In genomic region chr15:98089421-98090183, GRCm38 (mm10) we compare ENCODE assay signal across 8 mouse cellular contexts. TPM values are rescaled to one million over a fixed set of nuclear protein-coding genes. Genes with fewer than 3 reads are reported as not detected.
DNase-seq lines count a peak whose midpoint lies in the region; ATAC-seq lines count a peak whose summit lies in the region.
"Had no signal": no experiment of that assay in that cellular context is flagged by ENCODE, and none has a peak within 500 bp of the region (broad histone marks: within the 10 kb centered on the region; RNA-seq: fewer than 3 reads in every experiment).

No protein-coding gene starts in this region.

- peaks cover 33% of the 10 kb centered on the region for H3K36me3 ChIP-seq in kidney, embryonic 15.5 days
- peaks cover 21% of the 10 kb centered on the region for H3K36me3 ChIP-seq in forebrain, embryonic 12.5 days (replicated peaks)

- H3K9me3 ChIP-seq in kidney, embryonic 15.5 days (replicated peaks), result no peaks in the 10 kb centered on the region
- H3K9me3 ChIP-seq in forebrain, embryonic 12.5 days, result no peaks in the 10 kb centered on the region
- H3K9me3 ChIP-seq: liver, embryonic 15.5 days had no signal

- no peak for ATAC-seq in kidney, embryonic 15.5 days (replicated peaks; ENCODE audit: low FRiP score)
- ATAC-seq in CD4-positive, CD25-positive, alpha-beta regulatory T cell, adult 4 months, result peak; percentile 83
- ATAC-seq in forebrain, embryonic 12.5 days (ENCODE audit: low FRiP score), result no peak

- H3K27me3 ChIP-seq in kidney, embryonic 15.5 days, result no peaks in the 10 kb centered on the region
- no peaks in the 10 kb centered on the region for H3K27me3 ChIP-seq in forebrain, embryonic 12.5 days
- H3K27me3 ChIP-seq: liver, embryonic 15.5 days had no signal

- H3K9ac ChIP-seq in kidney, embryonic 15.5 days, result no peak overlapping the region
- H3K9ac ChIP-seq in forebrain, embryonic 12.5 days, result no peak overlapping the region
- H3K9ac ChIP-seq: liver, embryonic 15.5 days had no signal

- no peak overlapping the region for H3K4me3 ChIP-seq in kidney, embryonic 15.5 days (replicated peaks)
- H3K4me3 ChIP-seq in forebrain, embryonic 12.5 days (replicated peaks), result no peak overlapping the region
- H3K4me3 ChIP-seq: liver, embryonic 15.5 days had no signal

- peaks cover 16% of the 10 kb centered on the region for H3K4me1 ChIP-seq in kidney, embryonic 15.5 days
- peaks cover 19% of the 10 kb centered on the region for H3K4me1 ChIP-seq in forebrain, embryonic 12.5 days

- intact Hi-C loops in heart, postnatal 14 days (cut with DNase I), result loop anchor here (2.0 to 10.0 kb wide), 3 partner anchors 63 to 425 kb away; no protein-coding TSS in a partner anchor

- H3K27ac ChIP-seq in kidney, embryonic 15.5 days, result no peak overlapping the region
- no peak overlapping the region for H3K27ac ChIP-seq in forebrain, embryonic 12.5 days
- H3K27ac ChIP-seq: liver, embryonic 15.5 days had no signal

- 76% methylated on average over 9 of the region's 9 CpGs for WGBS in kidney, embryonic 15.5 days
- 79% methylated on average over 9 of the region's 9 CpGs for WGBS in forebrain, embryonic 12.5 days

- no peak overlapping the region for H3K4me2 ChIP-seq in kidney, embryonic 15.5 days
- H3K4me2 ChIP-seq in forebrain, embryonic 12.5 days, result no peak overlapping the region
- H3K4me2 ChIP-seq: liver, embryonic 15.5 days had no signal

- peak; percentile 27 for DNase-seq in kidney, adult 18-20 months
- DNase-seq in ZHBTc4 (ENCODE audit: low read depth, low spot score), result peak; percentile 38
- peak; percentile 37 to 69 for DNase-seq in heart, postnatal 14 days
- peak; percentile 41 to 65 for DNase-seq in natural killer cell, adult 2 months (ENCODE audit: low spot score in 2 of 2)

RNA-seq across cellular contexts. Expression of gene Pfkm, which starts 2.8 kb away (rescaled TPM):
- 38.7 and 44.6 TPM in 2 replicates for polyA plus RNA-seq in kidney, embryonic 15.5 days (2015; fragmentation: Nextera tagmentation; extraction: Ambion mirVana)
- 10 to 100 TPM in 1 of 2 experiments, 1 to 10 TPM in 1; 4.8 to 13.4 TPM for polyA plus RNA-seq in CD4-positive, CD25-positive, alpha-beta regulatory T cell, adult 4 months (2017; shearing (Covaris generic))
- 100 to 1,000 TPM; 739 to 748 TPM for total RNA-seq in heart, postnatal 14 days (2021)
- 52.5 and 56.6 TPM in 2 replicates for polyA plus RNA-seq in forebrain, embryonic 12.5 days (2016; fragmentation: Nextera tagmentation; extraction: Ambion mirVana)

RNA-seq across cellular contexts. Expression of gene Senp1, which starts 3.9 kb away (rescaled TPM):
- 34.0 and 34.3 TPM in 2 replicates for polyA plus RNA-seq in kidney, embryonic 15.5 days (2015; fragmentation: Nextera tagmentation; extraction: Ambion mirVana)
- 10 to 100 TPM; 33.4 to 34.3 TPM for polyA plus RNA-seq in CD4-positive, CD25-positive, alpha-beta regulatory T cell, adult 4 months (2017; shearing (Covaris generic))
- total RNA-seq in heart, postnatal 14 days (2021), result 10 to 100 TPM; 12.9 to 13.7 TPM
- polyA plus RNA-seq in forebrain, embryonic 12.5 days (2016; fragmentation: Nextera tagmentation; extraction: Ambion mirVana), result 39.6 and 44.3 TPM in 2 replicates
